Mouse (Mus musculus): Measurements from ENCODE around the gene Pced1b.

The Pced1b gene

GRCm38 (mm10) chr15:97397793-97398192, 150.9 kb downstream of the Pced1b start:
- DNase-seq (ENCODE audit: low read depth, low spot score), result no peak

DNA sequence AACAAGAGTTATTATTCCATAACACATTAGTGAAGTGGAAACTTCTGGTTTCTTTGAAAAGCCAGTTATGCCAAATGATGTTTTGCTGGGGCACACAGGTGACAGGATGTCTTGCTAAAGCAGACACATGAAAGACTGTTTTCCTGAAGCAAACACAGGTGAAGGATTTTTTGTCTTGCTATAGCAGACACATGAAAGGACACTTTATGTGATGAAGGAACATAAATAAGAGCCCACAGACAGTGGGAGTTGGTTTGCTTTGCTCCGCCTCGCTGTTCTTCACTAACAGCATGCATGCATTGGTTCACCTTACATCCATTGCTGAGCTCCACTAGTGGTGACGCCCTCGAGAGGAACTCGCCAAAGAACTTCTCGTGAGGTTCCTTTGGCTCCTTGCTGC, 154.0 kb downstream of the Pced1b start:
- DNase-seq (ENCODE audit: low read depth, low spot score), result no peak

- no peak for DNase-seq (ENCODE audit: low read depth, low spot score)
Measured at GRCm38 (mm10) chr15:97404483-97404882, 157.6 kb downstream of the Pced1b start.

GRCm38 (mm10) chr15:97404998-97405397, 158.1 kb downstream of the Pced1b start:
- no peak for DNase-seq (ENCODE audit: low read depth, low spot score)

DNA sequence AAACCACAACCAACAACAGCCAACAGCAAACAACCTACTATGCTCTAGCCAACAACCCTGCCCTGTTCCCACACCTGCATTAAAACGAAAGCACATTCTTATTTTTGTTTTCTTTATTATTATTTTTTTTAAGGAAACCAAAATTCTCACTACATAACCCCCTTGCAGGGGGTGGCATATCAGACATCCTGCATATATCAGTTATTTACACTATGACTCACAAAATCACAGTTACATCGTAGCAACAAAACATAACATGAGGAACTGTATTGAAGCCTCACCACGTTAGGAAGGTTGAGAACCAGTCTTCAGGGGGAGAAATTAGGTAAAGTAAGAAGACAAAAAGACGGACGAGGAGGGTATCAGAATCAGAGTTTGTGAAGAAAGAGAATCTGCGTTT, 159.2 kb downstream of the Pced1b start:
- no peak for DNase-seq (ENCODE audit: low read depth, low spot score)

GRCm38 (mm10) chr15:97407496-97408454, 160.9 kb downstream of the Pced1b start:
- no peak for DNase-seq (ENCODE audit: low read depth, low spot score)

- no peak for DNase-seq (ENCODE audit: low read depth, low spot score)
Measured at GRCm38 (mm10) chr15:97411136-97411535, 164.2 kb downstream of the Pced1b start.

GRCm38 (mm10) chr15:97411671-97412070, 164.8 kb downstream of the Pced1b start:
- DNase-seq (ENCODE audit: low read depth, low spot score), result no peak

- DNase-seq (ENCODE audit: low read depth, low spot score), result no peak
Measured at GRCm38 (mm10) chr15:97412308-97412707, 165.4 kb downstream of the Pced1b start.

- no peak for DNase-seq (ENCODE audit: low read depth, low spot score)
Measured at GRCm38 (mm10) chr15:97412861-97413260, 166.0 kb downstream of the Pced1b start.

DNA sequence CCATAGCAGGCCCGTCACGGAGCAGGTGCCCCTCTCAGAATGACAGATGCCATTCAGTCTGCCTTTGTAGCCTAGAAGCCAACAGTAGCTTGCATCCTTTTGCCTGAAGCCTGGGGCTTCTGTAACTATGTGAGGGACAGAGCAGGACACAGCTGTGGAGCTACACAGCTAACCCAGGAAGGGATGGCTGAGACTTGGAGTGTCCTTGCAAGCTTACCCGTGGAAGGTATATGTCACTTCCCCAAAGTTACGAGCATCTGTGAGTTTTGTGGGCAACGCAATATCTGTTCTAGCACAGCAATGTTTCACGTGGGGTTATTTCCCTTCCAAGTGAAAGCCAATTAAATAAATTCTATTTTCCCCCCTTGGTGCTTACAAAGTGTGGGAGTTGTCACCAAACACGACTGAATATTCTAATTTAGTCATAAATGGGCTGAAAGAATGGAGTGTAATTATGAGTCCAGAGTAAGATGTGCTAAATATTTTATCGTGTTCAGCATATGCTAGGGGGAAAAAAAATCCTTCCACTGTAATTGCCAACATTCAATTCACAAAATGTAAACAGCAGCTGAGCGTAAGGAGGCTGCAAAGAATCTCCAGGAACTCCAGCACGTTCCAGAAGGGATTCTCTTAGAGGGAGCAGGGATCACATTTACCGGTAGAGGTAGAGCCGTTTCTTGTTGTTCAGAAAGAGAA, 168.0 kb downstream of the Pced1b start:
- no peak for DNase-seq (ENCODE audit: low read depth, low spot score)

DNA sequence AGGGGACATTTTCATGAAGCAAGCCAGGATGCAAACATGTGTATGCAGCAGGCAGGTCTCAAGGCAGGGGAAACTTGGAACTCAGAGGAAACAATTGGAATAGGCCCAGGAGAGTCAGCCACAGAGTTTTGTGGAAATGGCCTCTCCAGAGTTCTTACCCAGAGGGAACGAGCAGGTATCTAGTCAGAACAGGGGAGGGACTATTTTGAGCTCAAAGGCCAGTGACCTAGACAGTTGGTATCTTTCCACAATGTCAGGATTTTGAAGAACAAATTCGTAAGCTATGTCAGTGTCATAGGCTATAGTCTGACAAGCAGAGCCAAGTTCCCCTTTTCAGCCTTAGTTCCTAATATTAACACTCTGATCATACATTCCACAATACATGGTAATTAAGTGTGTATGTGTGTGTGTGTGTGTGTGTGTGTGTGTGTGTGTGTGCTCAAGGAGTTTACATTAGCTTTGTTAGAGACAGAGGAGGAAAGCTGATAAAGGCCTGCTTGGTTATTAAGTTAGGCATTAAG, 168.6 kb downstream of the Pced1b start:
- DNase-seq (ENCODE audit: low read depth, low spot score), result no peak

DNA sequence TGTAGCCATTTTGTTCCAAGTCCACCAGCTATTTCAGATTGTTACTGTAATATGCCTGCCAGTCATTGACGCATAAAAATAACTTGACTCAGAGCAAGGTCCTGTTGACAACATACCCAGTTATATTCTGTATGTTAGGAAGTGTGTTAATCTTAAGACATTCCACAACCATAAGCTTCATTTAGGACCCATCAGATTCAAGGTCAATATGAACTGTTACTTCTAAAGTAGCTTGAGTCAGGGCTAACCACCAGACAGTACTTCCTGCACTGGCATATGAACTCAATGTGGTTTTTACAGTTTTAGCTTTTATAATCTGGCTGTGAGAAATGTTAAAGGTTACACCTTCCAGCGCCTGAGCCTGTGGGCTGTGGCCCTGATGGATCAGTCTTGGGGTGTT, 173.4 kb downstream of the Pced1b start:
- DNase-seq (ENCODE audit: low read depth, low spot score), result no peak

DNA sequence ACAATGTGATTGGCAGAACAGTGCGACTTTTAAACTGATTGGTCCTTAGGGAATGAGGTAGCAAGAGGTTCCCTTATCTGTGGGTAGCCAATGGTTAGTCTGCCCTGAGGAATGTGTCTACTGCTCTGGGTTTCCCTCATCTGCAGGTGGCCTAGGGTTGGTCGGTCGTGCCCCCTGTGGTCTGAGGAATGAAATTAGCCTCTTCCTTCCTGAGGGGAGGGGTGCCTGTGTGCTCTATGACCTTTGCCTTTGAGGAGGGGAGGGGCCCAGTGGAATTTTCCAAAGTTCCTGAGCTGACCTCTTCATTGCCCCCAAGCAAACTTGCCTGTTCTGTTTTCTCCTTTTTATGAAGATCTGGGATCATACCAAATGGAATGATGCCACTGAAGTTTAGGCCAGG, 174.6 kb downstream of the Pced1b start:
- no peak for DNase-seq (ENCODE audit: low read depth, low spot score)

DNA sequence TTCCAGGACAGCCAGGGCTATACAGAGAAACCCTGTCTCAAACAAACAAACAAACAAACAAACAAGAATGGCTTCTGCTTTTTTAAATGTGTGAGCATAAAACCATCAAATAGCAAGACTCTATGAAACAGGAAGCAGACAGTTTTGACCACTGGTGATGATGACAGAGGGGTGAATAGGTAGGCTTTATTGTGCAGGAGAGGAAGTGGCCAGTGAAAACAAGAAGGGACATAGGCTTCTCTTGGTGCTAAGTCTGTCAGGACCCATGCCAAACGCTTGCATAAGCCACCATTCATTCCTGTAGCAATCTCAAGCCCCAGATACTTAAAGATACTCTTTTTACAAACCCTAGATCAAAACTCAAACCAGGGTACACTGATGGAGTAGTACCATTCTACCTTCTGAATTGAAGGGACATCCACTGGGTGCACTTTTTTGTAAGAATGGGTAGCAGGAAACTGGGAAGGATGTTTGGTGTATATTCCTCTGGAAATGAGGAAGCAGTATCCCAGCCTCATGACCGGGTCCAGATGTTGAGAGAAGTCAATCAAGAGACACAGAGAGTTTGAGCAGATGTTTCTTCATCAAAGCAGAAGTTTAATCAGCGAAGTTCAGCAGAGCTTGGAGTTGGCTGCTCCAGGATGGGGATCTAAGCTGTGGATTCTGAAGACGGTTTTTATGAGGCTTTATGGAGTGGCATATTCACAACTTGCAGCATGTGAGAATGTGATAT, 175.5 kb downstream of the Pced1b start:
- no peak for DNase-seq (ENCODE audit: low read depth, low spot score)

- no peak for DNase-seq (ENCODE audit: low read depth, low spot score)
Measured at GRCm38 (mm10) chr15:97424375-97424774, 177.5 kb downstream of the Pced1b start.

DNA sequence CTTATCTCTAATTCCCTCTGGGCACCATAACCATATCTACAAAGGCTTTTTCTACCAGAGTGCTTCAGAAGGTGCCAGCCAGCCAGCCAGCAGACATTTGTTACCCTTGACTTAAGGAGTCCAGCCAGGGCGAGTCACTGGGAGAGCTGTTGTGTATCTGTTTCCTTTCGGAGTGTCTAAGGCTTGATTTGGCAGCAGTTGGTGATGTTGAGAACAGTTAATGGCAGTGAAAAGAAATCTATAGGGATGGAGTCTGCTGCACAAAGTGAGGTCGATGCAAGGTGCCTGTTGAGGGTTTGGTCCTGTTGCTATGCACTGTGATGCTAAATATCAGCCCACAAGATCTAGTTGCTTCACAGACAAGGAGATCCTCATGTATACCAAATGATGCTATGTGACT, 178.1 kb downstream of the Pced1b start:
- DNase-seq (ENCODE audit: low read depth, low spot score), result no peak

GRCm38 (mm10) chr15:97429201-97429900, 182.4 kb downstream of the Pced1b start:
- DNase-seq (ENCODE audit: low read depth, low spot score), result no peak

DNA sequence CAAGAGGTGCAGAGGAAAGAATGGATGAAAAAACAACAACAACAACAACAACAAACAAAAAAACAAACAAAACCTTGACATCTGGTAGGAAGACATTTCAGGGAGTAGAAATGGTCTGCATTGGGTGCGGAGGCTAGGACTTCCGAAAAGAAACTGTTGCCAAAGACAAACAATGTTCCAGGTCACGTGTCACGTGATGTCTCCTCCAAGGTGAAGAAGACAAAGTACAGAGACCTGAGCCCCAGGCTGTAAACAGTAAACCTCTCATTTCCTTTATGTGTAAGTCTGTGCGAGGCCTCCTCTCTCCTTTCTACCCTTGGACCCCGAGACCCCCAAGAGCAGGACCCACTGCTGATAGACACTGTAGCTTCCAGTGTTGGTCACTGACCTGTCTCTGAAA, 184.6 kb downstream of the Pced1b start:
- DNase-seq (ENCODE audit: low read depth, low spot score), result no peak

DNA sequence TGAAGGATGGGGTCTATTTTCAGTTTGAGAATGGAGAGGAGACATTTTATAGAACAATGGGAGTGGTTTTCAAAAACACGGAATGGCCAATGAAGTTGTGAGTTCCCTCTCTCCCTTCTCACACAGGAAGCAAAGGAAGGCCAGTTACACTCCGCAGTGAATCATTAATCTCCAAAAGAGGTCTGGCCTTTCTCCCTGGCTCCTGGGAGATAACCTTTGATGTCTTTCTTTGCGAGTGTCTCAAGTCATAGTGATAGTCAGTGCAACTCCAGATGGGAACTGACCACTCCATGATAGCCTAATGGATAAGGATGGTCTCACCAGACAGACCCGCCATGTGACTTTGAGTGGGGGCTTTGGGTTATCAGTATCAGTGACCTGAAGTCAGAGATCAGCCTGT, 185.3 kb downstream of the Pced1b start:
- DNase-seq (ENCODE audit: low read depth, low spot score), result no peak

Data from mesoderm, embryonic 11.5 days (tissue).